Mouse (Mus musculus) testis, adult 2 months (tissue): Measurements from ENCODE around the gene Ift57.

Experiments used
- CTCF ChIP-seq: fragments of 200-500 bp; IDR thresholded peaks from 2 replicates; pipeline ENCODE4 v1.5.1; 2012; ENCODE audit warnings: low read depth, mild to moderate bottlenecking, inconsistent platforms, low read length, moderate library complexity; ENCODE audit not compliant: control insufficient read depth, insufficient read depth, insufficient replicate concordance
- POLR2A ChIP-seq: fragments of 200-500 bp; IDR thresholded peaks from 2 replicates; pipeline ENCODE4 v1.6.1; 2012; ENCODE audit warnings: low read depth, mild to moderate bottlenecking, inconsistent platforms, low read length, moderate library complexity; ENCODE audit not compliant: control insufficient read depth

DNA sequence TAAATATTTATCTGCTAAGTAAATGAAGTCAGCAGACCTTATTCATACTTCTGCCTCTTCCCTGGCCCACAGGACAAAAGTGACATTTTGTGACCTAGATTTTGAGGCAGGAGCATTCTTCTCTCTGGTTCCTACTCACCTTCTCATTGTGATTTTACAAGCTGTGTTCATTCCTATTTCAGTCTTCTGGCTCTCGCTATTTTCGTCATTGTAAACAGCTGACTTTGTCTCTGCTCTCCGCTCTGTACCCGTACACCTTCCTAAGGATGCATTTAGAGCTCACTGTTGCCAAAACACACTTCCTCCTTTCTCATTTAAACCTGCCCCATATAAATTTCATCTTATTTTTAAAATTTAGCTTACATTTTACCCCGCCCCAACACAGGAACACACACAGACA is 26.4 kb downstream of the Ift57 start:
- TF ChIP-seq POLR2A (no peak), CTCF (no peak)
